14 mouse cellular contexts compared by ENCODE assay signal in the genomic region with DNA sequence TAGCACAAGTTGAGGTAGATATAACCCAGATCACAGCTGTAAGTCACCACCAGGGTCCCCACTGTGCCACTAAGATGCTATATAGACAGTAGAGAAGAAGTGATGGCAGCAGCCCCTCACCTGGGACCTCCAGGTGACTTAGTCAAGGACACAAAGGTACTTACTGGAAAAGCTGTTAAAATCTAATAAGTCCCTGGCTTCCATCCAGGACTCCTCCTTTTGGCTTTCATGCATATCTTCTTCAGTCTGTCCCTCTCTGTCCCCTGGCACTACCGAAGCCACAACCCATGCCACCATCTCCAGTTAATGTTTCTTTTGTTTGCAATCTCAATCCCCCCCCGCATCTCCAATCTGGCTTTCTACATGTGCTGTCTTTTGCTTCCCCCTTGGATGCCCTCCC.
"Had no signal": no experiment of that assay in that cellular context is flagged by ENCODE, and none has a peak within 500 bp of the region (broad histone marks: within the 10 kb centered on the region; RNA-seq: fewer than 3 reads in every experiment).

No protein-coding gene starts in this region.

- H3K9ac ChIP-seq: liver, embryonic 13.5 days; liver, postnatal 0 days; lung, embryonic 15.5 days; midbrain, embryonic 15.5 days; neural tube, embryonic 12.5 days had no signal

- DNase-seq: kidney, postnatal 10 days; liver; liver, embryonic 13.5 days; liver, postnatal 0 days; lung, postnatal 14 days; thymus, postnatal 36 days had no signal

- H3K36me3 ChIP-seq: liver, embryonic 13.5 days; lung, embryonic 15.5 days; midbrain, embryonic 15.5 days; neural tube, embryonic 12.5 days had no signal

- ATAC-seq: liver, postnatal 0 days; midbrain, embryonic 15.5 days had no signal

- H3K27ac ChIP-seq: left cerebral cortex, adult 2 months; liver, embryonic 13.5 days; macrophage; midbrain, embryonic 15.5 days; neural tube, embryonic 12.5 days; stomach, postnatal 0 days had no signal

- H3K4me3 ChIP-seq: left cerebral cortex, adult 2 months; liver, embryonic 13.5 days; lung, embryonic 15.5 days; megakaryocyte, embryonic 14.5 days; midbrain, embryonic 15.5 days; neural tube, embryonic 12.5 days had no signal

- H3K27me3 ChIP-seq: liver, embryonic 13.5 days; midbrain, embryonic 15.5 days; neural tube, embryonic 12.5 days had no signal

- H3K4me1 ChIP-seq: liver, embryonic 13.5 days had no signal

- H3K4me2 ChIP-seq: liver, embryonic 13.5 days; lung, embryonic 15.5 days; midbrain, embryonic 11.5 days; midbrain, embryonic 15.5 days; neural tube, embryonic 12.5 days had no signal

- H3K9me3 ChIP-seq: liver, embryonic 13.5 days; lung, embryonic 15.5 days; megakaryocyte, embryonic 14.5 days; midbrain, embryonic 15.5 days; neural tube, embryonic 12.5 days had no signal
